ENCODE assay signal across 26 mouse cellular contexts in genomic region chr13:100721656-100722055, GRCm38 (mm10). TPM values are rescaled to one million over a fixed set of nuclear protein-coding genes. Genes with fewer than 3 reads are reported as not detected.
A peak's percentile ranks its signal among the peaks of the same experiment; 100 is the strongest.
DNase-seq lines count a peak whose midpoint lies in the region; ATAC-seq and TF ChIP-seq lines count a peak whose summit lies in the region.
"Had no signal": no experiment of that assay in that cellular context is flagged by ENCODE, and none has a peak within 500 bp of the region (broad histone marks: within the 10 kb centered on the region; RNA-seq: fewer than 3 reads in every experiment).

No protein-coding gene starts in this region.

- no peak overlapping the region for H3K27ac ChIP-seq in midbrain, embryonic 11.5 days (ENCODE audit: low read depth, low read length)
- H3K27ac ChIP-seq in midbrain, postnatal 0 days (ENCODE audit: low read depth, low read length), result no peak overlapping the region
- H3K27ac ChIP-seq: embryonic facial prominence, embryonic 13.5 days; forebrain, embryonic 10.5 days; forebrain, embryonic 15.5 days; hindbrain, embryonic 12.5 days had no signal

- peaks cover 12% of the 10 kb centered on the region; the same call in 1 of the 2 replicates for H3K36me3 ChIP-seq in midbrain, embryonic 11.5 days (ENCODE audit: control insufficient read depth, insufficient read depth, low read length)
- H3K36me3 ChIP-seq in midbrain, postnatal 0 days (ENCODE audit: insufficient read depth, low read length), result peaks cover 20% of the 10 kb centered on the region

- 91% methylated on average over 5 of the region's 5 CpGs for WGBS in midbrain, embryonic 11.5 days
- 92% methylated on average over 5 of the region's 5 CpGs for WGBS in midbrain, postnatal 0 days

- no peak for ATAC-seq in midbrain, embryonic 11.5 days (ENCODE audit: low FRiP score)
- no peak for ATAC-seq in midbrain, postnatal 0 days (ENCODE audit: low FRiP score)
- ATAC-seq: CD4-positive, CD25-positive, alpha-beta regulatory T cell, adult 4 months; forebrain, embryonic 15.5 days; hindbrain, embryonic 16.5 days; inflammation-experienced regulatory T-cells, adult 6 months; intestine, postnatal 0 days had no signal

- no peak overlapping the region for H3K9ac ChIP-seq in midbrain, embryonic 11.5 days (ENCODE audit: low read length)
- H3K9ac ChIP-seq in midbrain, postnatal 0 days (replicated peaks; ENCODE audit: low read length, poor library complexity, severe bottlenecking), result no peak overlapping the region
- H3K9ac ChIP-seq: embryonic facial prominence, embryonic 13.5 days; forebrain, embryonic 15.5 days; hindbrain, embryonic 12.5 days had no signal

- H3K9me3 ChIP-seq in midbrain, embryonic 11.5 days (ENCODE audit: control insufficient read depth, low read length), result no peaks in the 10 kb centered on the region
- H3K9me3 ChIP-seq in midbrain, postnatal 0 days (ENCODE audit: low read length), result no peaks in the 10 kb centered on the region
- H3K9me3 ChIP-seq: embryonic facial prominence, embryonic 13.5 days; forebrain, embryonic 10.5 days; forebrain, embryonic 15.5 days; G1E; hindbrain, embryonic 12.5 days had no signal

- no peak overlapping the region for H3K4me2 ChIP-seq in midbrain, embryonic 11.5 days
- H3K4me2 ChIP-seq in midbrain, postnatal 0 days (ENCODE audit: low read depth, low read length, poor library complexity, severe bottlenecking), result no peak overlapping the region
- H3K4me2 ChIP-seq: embryonic facial prominence, embryonic 13.5 days; forebrain, embryonic 15.5 days; hindbrain, embryonic 12.5 days had no signal

- no peak for TF ChIP-seq CTCF in midbrain, postnatal 0 days (IDR thresholded peaks at IDR 0.05)

- peak; percentile 12 for DNase-seq in midbrain, embryonic 11.5 days (ENCODE audit: low spot score, missing footprints)
- no peak for DNase-seq in midbrain, postnatal 0 days (ENCODE audit: low spot score)
- DNase-seq in ES-CJ7 (ENCODE audit: low read depth, low spot score) (peak; percentile 76), ZHBTc4 (ENCODE audit: low read depth, low spot score) (peak; percentile 80)
- DNase-seq in gastrocnemius, postnatal 10 days, result no peak
- DNase-seq in urinary bladder, postnatal 10 days (ENCODE audit: low spot score), result no peak
- DNase-seq: adrenal gland, adult 8-10 months; adrenal gland, postnatal 36 days; B cell, adult 2 months; cerebellum, adult 11 months; cerebellum, adult 8-10 months; cerebellum, postnatal 14 days; heart, postnatal 10 days; heart, postnatal 4 days; kidney, adult 8-10 months had no signal

- no peaks in the 10 kb centered on the region for H3K27me3 ChIP-seq in midbrain, embryonic 11.5 days (ENCODE audit: control insufficient read depth, insufficient read depth, low read length)
- H3K27me3 ChIP-seq in midbrain, postnatal 0 days (ENCODE audit: insufficient read depth, low read length), result no peaks in the 10 kb centered on the region
- H3K27me3 ChIP-seq: embryonic facial prominence, embryonic 13.5 days; forebrain, embryonic 15.5 days; hindbrain, embryonic 12.5 days had no signal

- no peaks in the 10 kb centered on the region for H3K4me1 ChIP-seq in midbrain, embryonic 11.5 days (ENCODE audit: control insufficient read depth, insufficient read depth, low read length)
- H3K4me1 ChIP-seq in midbrain, postnatal 0 days (ENCODE audit: insufficient read depth, low read length), result no peaks in the 10 kb centered on the region
- H3K4me1 ChIP-seq: embryonic facial prominence, embryonic 13.5 days; forebrain, embryonic 10.5 days; hindbrain, embryonic 12.5 days had no signal

- no peak overlapping the region for H3K4me3 ChIP-seq in midbrain, embryonic 11.5 days (ENCODE audit: low read depth, low read length)
- no peak overlapping the region for H3K4me3 ChIP-seq in midbrain, postnatal 0 days (ENCODE audit: low read depth, low read length)
- H3K4me3 ChIP-seq: embryonic facial prominence, embryonic 13.5 days; erythroblast, embryonic 14.5 days; forebrain, embryonic 10.5 days; forebrain, embryonic 15.5 days; hindbrain, embryonic 12.5 days had no signal

RNA-seq across cellular contexts. Expression of gene Cdk7, which starts 9.1 kb away (rescaled TPM):
- 66.3 and 68.4 TPM in 2 replicates for polyA plus RNA-seq in midbrain, embryonic 11.5 days (2014; fragmentation: Nextera tagmentation; extraction: Ambion mirVana)
- 24.8 and 28.6 TPM in 2 replicates for total RNA-seq in midbrain, postnatal 0 days (2014; rRNA removed)
- 30.4 and 32.1 TPM in 2 replicates for polyA plus RNA-seq in midbrain, postnatal 0 days (2015; fragmentation: Nextera tagmentation; extraction: Ambion mirVana)
- total RNA-seq in gastrocnemius, postnatal 10 days (2021), result 10 to 100 TPM; 20.4 to 26.9 TPM

RNA-seq across cellular contexts. Expression of gene Mrps36, which starts 22.8 kb away (rescaled TPM):
- 143 and 153 TPM in 2 replicates for polyA plus RNA-seq in midbrain, embryonic 11.5 days (2014; fragmentation: Nextera tagmentation; extraction: Ambion mirVana)
- 25.9 and 44.2 TPM in 2 replicates for total RNA-seq in midbrain, postnatal 0 days (2014; rRNA removed)
- polyA plus RNA-seq in midbrain, postnatal 0 days (2015; fragmentation: Nextera tagmentation; extraction: Ambion mirVana), result 163 and 165 TPM in 2 replicates
- 100 to 1,000 TPM; 123 to 131 TPM for total RNA-seq in gastrocnemius, postnatal 10 days (2021)

RNA-seq across cellular contexts. Expression of gene Ccdc125, which starts 52.1 kb away (rescaled TPM):
- polyA plus RNA-seq in midbrain, embryonic 11.5 days (2014; fragmentation: Nextera tagmentation; extraction: Ambion mirVana), result 1.4 and 2.6 TPM in 2 replicates
- 1.7 and 1.8 TPM in 2 replicates for total RNA-seq in midbrain, postnatal 0 days (2014; rRNA removed)
- 0.81 and 0.86 TPM in 2 replicates for polyA plus RNA-seq in midbrain, postnatal 0 days (2015; fragmentation: Nextera tagmentation; extraction: Ambion mirVana)
- total RNA-seq in gastrocnemius, postnatal 10 days (2021), result 1 to 10 TPM in 1 of 2 experiments, under 1 TPM in 1; 0.94 to 1.4 TPM
- total RNA-seq: G1E had no signal
- polyA plus RNA-seq: erythroblast, embryonic 14.5 days; G1E had no signal

RNA-seq across cellular contexts. Expression of gene Cenph, which starts 54.0 kb away (rescaled TPM):
- 56.2 and 60.8 TPM in 2 replicates for polyA plus RNA-seq in midbrain, embryonic 11.5 days (2014; fragmentation: Nextera tagmentation; extraction: Ambion mirVana)
- total RNA-seq in midbrain, postnatal 0 days (2014; rRNA removed), result 0.71 and 2.2 TPM in 2 replicates
- 4.3 and 4.4 TPM in 2 replicates for polyA plus RNA-seq in midbrain, postnatal 0 days (2015; fragmentation: Nextera tagmentation; extraction: Ambion mirVana)
- 1 to 10 TPM; 2.3 to 3.3 TPM for total RNA-seq in gastrocnemius, postnatal 10 days (2021)
- total RNA-seq: gastrocnemius, adult 8-10 months had no signal

Comparison
In these comparisons a context has a peak if more than half of its experiments do, and no peak if none do; other contexts are left out.
1. DNase-seq: peak in midbrain, embryonic 11.5 days (single experiment), ES-CJ7 (single experiment) and ZHBTc4 (single experiment); none in midbrain, postnatal 0 days (single experiment), gastrocnemius, postnatal 10 days (single experiment) and urinary bladder, postnatal 10 days (single experiment).